Comparison of ENCODE assay signal across 9 mouse cellular contexts in the genomic region with DNA sequence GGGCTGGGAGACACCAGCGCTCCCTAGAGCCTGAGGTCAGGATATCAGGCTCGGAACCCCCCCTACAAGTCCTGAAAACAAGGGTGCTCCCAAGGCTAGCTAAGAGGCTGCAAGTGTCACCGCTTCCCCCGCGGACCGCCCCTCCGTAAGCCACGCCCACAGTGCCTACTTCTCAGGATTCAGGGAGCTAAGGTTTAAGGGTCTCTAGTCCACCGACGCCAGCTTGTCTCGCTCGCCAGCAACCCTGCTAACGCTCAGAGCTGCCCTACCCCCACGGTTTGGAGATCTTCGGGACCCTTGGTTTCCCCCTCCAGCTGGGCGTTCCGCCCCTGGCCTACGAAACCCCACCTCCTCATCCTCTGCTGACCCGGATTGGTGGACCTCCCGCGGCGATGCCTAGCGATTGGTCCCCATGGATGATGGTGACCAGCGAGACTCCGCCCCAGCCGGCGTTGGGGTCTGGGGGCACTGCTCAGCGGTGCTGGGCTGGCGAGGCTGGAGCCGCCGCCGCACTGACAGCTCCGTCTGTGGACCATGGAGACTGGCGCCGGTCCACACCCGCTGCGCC. TPM values are rescaled to one million over a fixed set of nuclear protein-coding genes. Genes with fewer than 3 reads are reported as not detected.
A peak's percentile ranks its signal among the peaks of the same experiment; 100 is the strongest.
DNase-seq lines count a peak whose midpoint lies in the region; ATAC-seq and TF ChIP-seq lines count a peak whose summit lies in the region.
"Had no signal": no experiment of that assay in that cellular context is flagged by ENCODE, and none has a peak within 500 bp of the region (broad histone marks: within the 10 kb centered on the region; RNA-seq: fewer than 3 reads in every experiment).

No protein-coding gene starts in this region.

- ATAC-seq in lung, embryonic 16.5 days (ENCODE audit: low read depth), result 0 out of 2 replicates have a peak, but pooled peaks have one; percentile 12
- ATAC-seq in intestine, embryonic 14.5 days (replicated peaks; ENCODE audit: low FRiP score, low TSS enrichment, low read depth), result peak; percentile 56
- ATAC-seq in liver, embryonic 11.5 days (replicated peaks; ENCODE audit: low FRiP score), result peak; percentile 26; the same call in 1 of the 2 replicates

- no peak for TF ChIP-seq POLR2A in lung, adult 2 months (IDR thresholded peaks at IDR 0.05; ENCODE audit: borderline replicate concordance, extremely low read depth, low read depth, low read length)

- no peaks in the 10 kb centered on the region for H3K9me3 ChIP-seq in lung, embryonic 16.5 days (ENCODE audit: control insufficient read depth, low read length)
- H3K9me3 ChIP-seq in embryonic facial prominence, embryonic 10.5 days, result peaks cover 5% of the 10 kb centered on the region; the same call in 1 of the 2 replicates
- no peaks in the 10 kb centered on the region for H3K9me3 ChIP-seq in intestine, embryonic 14.5 days (ENCODE audit: control insufficient read depth, low read length)
- 0 out of 2 replicates have a peak, but pooled peaks cover 4% of the 10 kb centered on the region for H3K9me3 ChIP-seq in liver, embryonic 11.5 days (ENCODE audit: control insufficient read depth, low read length)

- H3K36me3 ChIP-seq in lung, embryonic 16.5 days (ENCODE audit: control insufficient read depth, insufficient read depth, low read length), result no peaks in the 10 kb centered on the region
- no peaks in the 10 kb centered on the region for H3K36me3 ChIP-seq in embryonic facial prominence, embryonic 10.5 days (replicated peaks)
- no peaks in the 10 kb centered on the region for H3K36me3 ChIP-seq in intestine, embryonic 14.5 days (ENCODE audit: control insufficient read depth, insufficient read depth, low read length)
- no peaks in the 10 kb centered on the region for H3K36me3 ChIP-seq in liver, embryonic 11.5 days (ENCODE audit: control insufficient read depth, insufficient read depth, low read length)

- 1% methylated on average over 37 of the region's 37 CpGs for WGBS in lung, embryonic 16.5 days
- WGBS in lung, adult 2 months, result 4% methylated on average over 37 of the region's 37 CpGs
- WGBS in embryonic facial prominence, embryonic 10.5 days, result under 1% methylated on average over 37 of the region's 37 CpGs
- WGBS in intestine, embryonic 14.5 days, result 1% methylated on average over 37 of the region's 37 CpGs
- WGBS in liver, embryonic 11.5 days, result under 1% methylated on average over 37 of the region's 37 CpGs

- no peak for DNase-seq in lung, adult 2 months
- DNase-seq in embryonic facial prominence, embryonic 10.5 days (ENCODE audit: low spot score), result peak; percentile 90
- DNase-seq in intestine, embryonic 14.5 days (ENCODE audit: low spot score), result peak; percentile 72
- DNase-seq in liver, embryonic 11.5 days (ENCODE audit: low spot score), result no peak
- peak; percentile 87 for DNase-seq in right cerebral cortex, postnatal 25 days
- DNase-seq in gastrocnemius, postnatal 10 days, result no peak
- DNase-seq in heart, adult 18-20 months, result no peak

- H3K9ac ChIP-seq in lung, embryonic 16.5 days (ENCODE audit: low read length), result no peak overlapping the region
- no peak overlapping the region for H3K9ac ChIP-seq in intestine, embryonic 14.5 days (ENCODE audit: low read length)
- no peak overlapping the region for H3K9ac ChIP-seq in liver, embryonic 11.5 days (ENCODE audit: low read depth, low read length)

- H3K27me3 ChIP-seq in lung, embryonic 16.5 days (ENCODE audit: control insufficient read depth, insufficient read depth, low read depth, low read length), result peaks cover 49% of the 10 kb centered on the region
- peaks cover 80% of the 10 kb centered on the region for H3K27me3 ChIP-seq in embryonic facial prominence, embryonic 10.5 days (replicated peaks; ENCODE audit: low read depth, poor library complexity, severe bottlenecking)
- H3K27me3 ChIP-seq in intestine, embryonic 14.5 days (replicated peaks; ENCODE audit: control insufficient read depth, insufficient read depth, low read length), result peaks cover 68% of the 10 kb centered on the region
- peaks cover 70% of the 10 kb centered on the region for H3K27me3 ChIP-seq in liver, embryonic 11.5 days (replicated peaks; ENCODE audit: control insufficient read depth, insufficient read depth, low read length)

- H3K27ac ChIP-seq in lung, embryonic 16.5 days (ENCODE audit: low read length), result no peak overlapping the region
- H3K27ac ChIP-seq in embryonic facial prominence, embryonic 10.5 days (replicated peaks), result no peak overlapping the region
- no peak overlapping the region for H3K27ac ChIP-seq in intestine, embryonic 14.5 days (ENCODE audit: low read depth)
- no peak overlapping the region for H3K27ac ChIP-seq in liver, embryonic 11.5 days (ENCODE audit: low read depth, low read length)

- peaks cover 4% of the 10 kb centered on the region; the same call in 1 of the 2 replicates for H3K4me1 ChIP-seq in lung, embryonic 16.5 days (replicated peaks; ENCODE audit: control insufficient read depth, insufficient read depth, low read length)
- H3K4me1 ChIP-seq in lung, adult 2 months (ENCODE audit: control insufficient read depth, insufficient read depth, low read length), result no peaks in the 10 kb centered on the region
- H3K4me1 ChIP-seq in embryonic facial prominence, embryonic 10.5 days, result peaks cover 30% of the 10 kb centered on the region
- H3K4me1 ChIP-seq in intestine, embryonic 14.5 days (replicated peaks; ENCODE audit: control insufficient read depth, insufficient read depth, low read length), result no peaks in the 10 kb centered on the region
- no peaks in the 10 kb centered on the region for H3K4me1 ChIP-seq in liver, embryonic 11.5 days (replicated peaks; ENCODE audit: control insufficient read depth, insufficient read depth, low read length)

- H3K4me2 ChIP-seq in lung, embryonic 16.5 days (ENCODE audit: low read depth, low read length), result peak overlapping the region; percentile 52
- peak overlapping the region; percentile 57 for H3K4me2 ChIP-seq in intestine, embryonic 14.5 days (ENCODE audit: low read length)
- H3K4me2 ChIP-seq in liver, embryonic 11.5 days, result peak overlapping the region; percentile 58

- TF ChIP-seq CTCF in lung, adult 2 months (IDR thresholded peaks at IDR 0.05; ENCODE audit: insufficient read depth, low read length), result no peak

- H3K4me3 ChIP-seq in lung, embryonic 16.5 days (ENCODE audit: low read length), result peak overlapping the region; percentile 33
- H3K4me3 ChIP-seq in lung, adult 2 months (replicated peaks; ENCODE audit: extremely low read depth, low read depth, low read length), result no peak overlapping the region
- H3K4me3 ChIP-seq in embryonic facial prominence, embryonic 10.5 days, result peak overlapping the region; percentile 62
- H3K4me3 ChIP-seq in intestine, embryonic 14.5 days (ENCODE audit: low read depth, low read length), result peak overlapping the region; percentile 26
- peak overlapping the region; percentile 39 for H3K4me3 ChIP-seq in liver, embryonic 11.5 days (ENCODE audit: low read depth, low read length)

RNA-seq across cellular contexts. Expression of gene Epha10, which starts 0.7 kb away (rescaled TPM):
- polyA plus RNA-seq in lung, embryonic 16.5 days (2015; fragmentation: Nextera tagmentation; extraction: Ambion mirVana), result not detected in 2 replicates
- polyA plus RNA-seq in lung, adult 2 months (2012; rRNA removed), result not detected in 2 replicates
- polyA plus RNA-seq in embryonic facial prominence, embryonic 10.5 days (2016; fragmentation: Nextera tagmentation; extraction: Ambion mirVana), result 1.1 and 1.6 TPM in 2 replicates
- 0.19 and 0.20 TPM in 2 replicates for polyA plus RNA-seq in intestine, embryonic 14.5 days (2014; fragmentation: Nextera tagmentation; extraction: Ambion mirVana)
- 0.08 TPM in 1 of 2 replicates, not detected in the other for polyA plus RNA-seq in liver, embryonic 11.5 days (2014; fragmentation: Nextera tagmentation; extraction: Ambion mirVana)
- under 1 TPM; 0.05 TPM for total RNA-seq in gastrocnemius, postnatal 10 days (2021)
- not detected for total RNA-seq in heart, adult 18-20 months (2021)
- polyA plus RNA-seq: small intestine, adult 2 months had no signal

RNA-seq across cellular contexts. Expression of gene Maneal, which starts 19.5 kb away (rescaled TPM):
- polyA plus RNA-seq in lung, embryonic 16.5 days (2015; fragmentation: Nextera tagmentation; extraction: Ambion mirVana), result 0.18 and 0.33 TPM in 2 replicates
- polyA plus RNA-seq in lung, adult 2 months (2012; rRNA removed), result 0.29 and 0.32 TPM in 2 replicates
- 1.0 and 1.2 TPM in 2 replicates for polyA plus RNA-seq in embryonic facial prominence, embryonic 10.5 days (2016; fragmentation: Nextera tagmentation; extraction: Ambion mirVana)
- polyA plus RNA-seq in intestine, embryonic 14.5 days (2014; fragmentation: Nextera tagmentation; extraction: Ambion mirVana), result 1.0 and 1.5 TPM in 2 replicates
- 0.18 and 0.23 TPM in 2 replicates for polyA plus RNA-seq in liver, embryonic 11.5 days (2014; fragmentation: Nextera tagmentation; extraction: Ambion mirVana)
- under 1 TPM; 0.16 to 0.36 TPM for total RNA-seq in gastrocnemius, postnatal 10 days (2021)
- total RNA-seq in heart, adult 18-20 months (2021), result under 1 TPM; 0.52 to 0.57 TPM

RNA-seq across cellular contexts. Expression of gene 1110065P20Rik, which starts 30.4 kb away (rescaled TPM):
- 45.6 TPM in 2 replicates for polyA plus RNA-seq in lung, embryonic 16.5 days (2015; fragmentation: Nextera tagmentation; extraction: Ambion mirVana)
- polyA plus RNA-seq in lung, adult 2 months (2012; rRNA removed), result 37.8 and 43.6 TPM in 2 replicates
- 38.9 and 40.3 TPM in 2 replicates for polyA plus RNA-seq in embryonic facial prominence, embryonic 10.5 days (2016; fragmentation: Nextera tagmentation; extraction: Ambion mirVana)
- polyA plus RNA-seq in intestine, embryonic 14.5 days (2014; fragmentation: Nextera tagmentation; extraction: Ambion mirVana), result 46.0 and 54.4 TPM in 2 replicates
- 25.5 and 26.2 TPM in 2 replicates for polyA plus RNA-seq in liver, embryonic 11.5 days (2014; fragmentation: Nextera tagmentation; extraction: Ambion mirVana)
- total RNA-seq in gastrocnemius, postnatal 10 days (2021), result 10 to 100 TPM; 28.7 to 29.3 TPM
- 10 to 100 TPM; 20.7 to 26.9 TPM for total RNA-seq in heart, adult 18-20 months (2021)

RNA-seq across cellular contexts. Expression of gene Yrdc, which starts 30.9 kb away (rescaled TPM):
- 23.9 and 27.5 TPM in 2 replicates for polyA plus RNA-seq in lung, embryonic 16.5 days (2015; fragmentation: Nextera tagmentation; extraction: Ambion mirVana)
- 28.6 and 38.0 TPM in 2 replicates for polyA plus RNA-seq in lung, adult 2 months (2012; rRNA removed)
- 40.4 and 41.1 TPM in 2 replicates for polyA plus RNA-seq in embryonic facial prominence, embryonic 10.5 days (2016; fragmentation: Nextera tagmentation; extraction: Ambion mirVana)
- polyA plus RNA-seq in intestine, embryonic 14.5 days (2014; fragmentation: Nextera tagmentation; extraction: Ambion mirVana), result 41.6 and 41.7 TPM in 2 replicates
- polyA plus RNA-seq in liver, embryonic 11.5 days (2014; fragmentation: Nextera tagmentation; extraction: Ambion mirVana), result 43.5 and 49.2 TPM in 2 replicates
- total RNA-seq in gastrocnemius, postnatal 10 days (2021), result 10 to 100 TPM; 10.3 to 11.9 TPM
- total RNA-seq in heart, adult 18-20 months (2021), result 10 to 100 TPM; 20.0 to 20.5 TPM

RNA-seq across cellular contexts. Expression of gene 9930104L06Rik, which starts 55.4 kb away (rescaled TPM):
- 11.1 and 13.1 TPM in 2 replicates for polyA plus RNA-seq in lung, embryonic 16.5 days (2015; fragmentation: Nextera tagmentation; extraction: Ambion mirVana)
- polyA plus RNA-seq in lung, adult 2 months (2012; rRNA removed), result 12.3 and 13.7 TPM in 2 replicates
- 17.6 and 18.0 TPM in 2 replicates for polyA plus RNA-seq in embryonic facial prominence, embryonic 10.5 days (2016; fragmentation: Nextera tagmentation; extraction: Ambion mirVana)
- 4.4 and 4.8 TPM in 2 replicates for polyA plus RNA-seq in intestine, embryonic 14.5 days (2014; fragmentation: Nextera tagmentation; extraction: Ambion mirVana)
- 3.5 and 4.1 TPM in 2 replicates for polyA plus RNA-seq in liver, embryonic 11.5 days (2014; fragmentation: Nextera tagmentation; extraction: Ambion mirVana)
- 1 to 10 TPM; 7.9 to 9.2 TPM for total RNA-seq in gastrocnemius, postnatal 10 days (2021)
- total RNA-seq in heart, adult 18-20 months (2021), result 10 to 100 TPM in 1 of 2 experiments, 1 to 10 TPM in 1; 7.8 to 10.9 TPM

Comparison
In these comparisons a context has a peak if more than half of its experiments do, and no peak if none do; other contexts are left out.
1. DNase-seq: peak in embryonic facial prominence, embryonic 10.5 days (single experiment), intestine, embryonic 14.5 days (single experiment) and right cerebral cortex, postnatal 25 days (single experiment); none in lung, adult 2 months (single experiment), liver, embryonic 11.5 days (single experiment), gastrocnemius, postnatal 10 days (single experiment) and heart, adult 18-20 months (0 of 2).
2. Peak in every context shown above with its lines, with median percentiles within 50 percentile points of each other: ATAC-seq and H3K4me2 ChIP-seq.